9 mouse cellular contexts compared by ENCODE assay signal in the genomic region with DNA sequence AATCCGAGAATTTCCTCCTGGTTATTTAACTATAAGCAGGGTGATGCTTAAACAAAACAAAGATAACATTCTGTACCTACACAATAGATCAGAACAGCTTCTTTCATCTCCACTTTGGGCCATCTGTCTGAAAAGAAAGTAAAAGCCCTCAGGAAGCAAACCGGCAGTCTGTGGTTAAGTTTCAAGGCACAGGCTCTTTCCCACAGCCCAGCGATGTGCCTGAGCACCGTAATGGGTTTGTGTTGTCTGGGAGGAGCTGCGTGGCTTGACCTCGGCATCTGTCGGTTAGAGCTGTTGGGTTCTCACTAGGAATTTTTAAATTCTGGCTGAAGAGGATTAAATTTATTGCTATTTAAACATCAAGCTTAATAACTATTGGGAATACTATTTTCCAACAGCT.
A peak's percentile ranks its signal among the peaks of the same experiment; 100 is the strongest.
DNase-seq lines count a peak whose midpoint lies in the region; ATAC-seq and TF ChIP-seq lines count a peak whose summit lies in the region.
"Had no signal": no experiment of that assay in that cellular context is flagged by ENCODE, and none has a peak within 500 bp of the region (broad histone marks: within the 10 kb centered on the region; RNA-seq: fewer than 3 reads in every experiment).

No protein-coding gene starts in this region.

- no peaks in the 10 kb centered on the region for H3K9me3 ChIP-seq in kidney, postnatal 0 days (replicated peaks; ENCODE audit: low read length)
- H3K9me3 ChIP-seq in intestine, embryonic 16.5 days (ENCODE audit: control insufficient read depth, low read length), result no peaks in the 10 kb centered on the region
- H3K9me3 ChIP-seq: limb, embryonic 12.5 days had no signal

- no peak for TF ChIP-seq CTCF in kidney, postnatal 0 days (IDR thresholded peaks at IDR 0.05; ENCODE audit: low read depth)

- 0 out of 2 replicates have a peak overlapping the region, but pooled peaks have one; percentile 7 for H3K4me3 ChIP-seq in kidney, postnatal 0 days (replicated peaks; ENCODE audit: low read depth, low read length)
- peak overlapping the region; percentile 2; the same call in 1 of the 2 replicates for H3K4me3 ChIP-seq in intestine, embryonic 16.5 days (ENCODE audit: low read length)
- H3K4me3 ChIP-seq: limb, embryonic 12.5 days had no signal

- H3K36me3 ChIP-seq in kidney, postnatal 0 days (ENCODE audit: insufficient read depth, low read length), result no peaks in the 10 kb centered on the region
- no peaks in the 10 kb centered on the region for H3K36me3 ChIP-seq in intestine, embryonic 16.5 days (ENCODE audit: control insufficient read depth, insufficient read depth, low read length)
- H3K36me3 ChIP-seq: limb, embryonic 12.5 days had no signal

- peak overlapping the region; percentile 43 for H3K4me2 ChIP-seq in kidney, postnatal 0 days (ENCODE audit: low read length)
- H3K4me2 ChIP-seq in intestine, embryonic 16.5 days (ENCODE audit: low read depth, low read length), result peak overlapping the region; percentile 46
- H3K4me2 ChIP-seq: limb, embryonic 12.5 days had no signal

- H3K27me3 ChIP-seq in kidney, postnatal 0 days (ENCODE audit: insufficient read depth, low read length), result no peaks in the 10 kb centered on the region
- H3K27me3 ChIP-seq in intestine, embryonic 16.5 days (replicated peaks; ENCODE audit: control insufficient read depth, insufficient read depth, low read length), result no peaks in the 10 kb centered on the region
- H3K27me3 ChIP-seq: limb, embryonic 12.5 days had no signal

- ATAC-seq in kidney, postnatal 0 days (replicated peaks; ENCODE audit: low FRiP score, low read depth), result no peak
- ATAC-seq in intestine, embryonic 16.5 days, result no peak
- no peak for ATAC-seq in monocyte, adult 5-6 weeks (replicated peaks; ENCODE audit: insufficient number of reproducible peaks, low FRiP score, low TSS enrichment, poor library complexity, severe bottlenecking)

- intact Hi-C loops in left cerebral cortex, postnatal 10 days (cut with DNase I), result no loop called here

- H3K9ac ChIP-seq in kidney, postnatal 0 days (ENCODE audit: low read depth, low read length), result no peak overlapping the region
- no peak overlapping the region for H3K9ac ChIP-seq in intestine, embryonic 16.5 days (ENCODE audit: low read depth, low read length)
- H3K9ac ChIP-seq: limb, embryonic 12.5 days had no signal

- H3K27ac ChIP-seq in kidney, postnatal 0 days, result 0 out of 2 replicates have a peak overlapping the region, but pooled peaks have one; percentile 5
- no peak overlapping the region for H3K27ac ChIP-seq in intestine, embryonic 16.5 days (ENCODE audit: low read length)
- H3K27ac ChIP-seq: limb, embryonic 12.5 days had no signal

- peaks cover 5% of the 10 kb centered on the region; the same call in 1 of the 2 replicates for H3K4me1 ChIP-seq in kidney, postnatal 0 days (replicated peaks; ENCODE audit: insufficient read depth, low read length)
- peaks cover 3% of the 10 kb centered on the region; the same call in 1 of the 2 replicates for H3K4me1 ChIP-seq in intestine, embryonic 16.5 days (ENCODE audit: control insufficient read depth, insufficient read depth, low read length)
- H3K4me1 ChIP-seq: limb, embryonic 12.5 days had no signal

- 26% methylated on average over 7 of the region's 7 CpGs for WGBS in kidney, postnatal 0 days
- 29% methylated on average over 7 of the region's 7 CpGs for WGBS in intestine, embryonic 16.5 days

- DNase-seq in kidney, postnatal 0 days (ENCODE audit: low spot score), result peak; percentile 44
- no peak for DNase-seq in kidney, adult 9 months
- peak; percentile 70 for DNase-seq in embryo, embryonic 10.5 days (ENCODE audit: low spot score)
- DNase-seq in neural tube, embryonic 10.5 days (ENCODE audit: extremely low spot score, low spot score), result peak; percentile 39
- no peak for DNase-seq in gastrocnemius, postnatal 4 days (ENCODE audit: low spot score in 2 of 2)
- no peak for DNase-seq in left cerebral cortex, postnatal 10 days (ENCODE audit: extremely low spot score in 1 of 2, low spot score in 2 of 2)

Comparison
In these comparisons a context has a peak if more than half of its experiments do, and no peak if none do; other contexts are left out.
1. DNase-seq: peak in kidney, postnatal 0 days (single experiment), embryo, embryonic 10.5 days (single experiment) and neural tube, embryonic 10.5 days (single experiment); none in kidney, adult 9 months (single experiment), gastrocnemius, postnatal 4 days (0 of 2) and left cerebral cortex, postnatal 10 days (0 of 2).